Mouse (Mus musculus) embryonic facial prominence, embryonic 12.5 days (tissue): ENCODE measurements around the gene Rab3c. TPM values are rescaled to one million over a fixed set of nuclear protein-coding genes. Genes with fewer than 3 reads are reported as not detected.

Experiments used
- ATAC-seq: fragments of 200-750 bp; cut with Nextera tagmentation; 2 replicates; pipeline ENCODE4 v1.8.0; 2017; ENCODE audit not compliant: insufficient number of reproducible peaks, insufficient read depth, low FRiP score, low TSS enrichment
- H3K27ac ChIP-seq: fragments of 300-500 bp; sonication (generic); 2 replicates; pipeline ENCODE4 v1.5.1; 2016; ENCODE audit warnings: mild to moderate bottlenecking
- H3K27me3 ChIP-seq: fragments of 300-500 bp; sonication (generic); 2 replicates; pipeline ENCODE4 v1.6.1; 2016; ENCODE audit warnings: mild to moderate bottlenecking, moderate library complexity
- H3K36me3 ChIP-seq: fragments of 300-500 bp; sonication (generic); 2 replicates; pipeline ENCODE4 v1.6.1; 2016; ENCODE audit warnings: mild to moderate bottlenecking
- H3K4me1 ChIP-seq: fragments of 300-500 bp; sonication (generic); 2 replicates; pipeline ENCODE4 v1.6.1; 2016
- H3K4me2 ChIP-seq: fragments of 300-500 bp; sonication (generic); replicated peaks from 2 replicates; pipeline ENCODE4 v1.6.1; 2016; ENCODE audit warnings: mild to moderate bottlenecking, moderate library complexity
- H3K4me3 ChIP-seq: fragments of 300-500 bp; sonication (generic); 2 replicates; pipeline ENCODE4 v1.5.1; 2016; ENCODE audit warnings: mild to moderate bottlenecking
- H3K9ac ChIP-seq: fragments of 300-500 bp; sonication (generic); 2 replicates; pipeline ENCODE4 v1.6.1; 2016; ENCODE audit warnings: mild to moderate bottlenecking, moderate library complexity
- H3K9me3 ChIP-seq: fragments of 300-500 bp; sonication (generic); 2 replicates; pipeline ENCODE4 v1.6.1; 2016; ENCODE audit warnings: mild to moderate bottlenecking, moderate library complexity
- whole genome bisulfite sequencing: fragments of 180-500 bp; shearing (Covaris S2); methylation state at CpG from one replicate; pipeline ENCODE4 v1.1.7; 2016; 5-methylcytosine and 5-hydroxymethylcytosine counted together
- polyA plus RNA-seq: library from polyadenylated mRNA; unstranded; fragments of >200 nt; fragmentation: Nextera tagmentation; extraction: Ambion mirVana; gene quantifications from 2 replicates; pipeline ENCODE4 v1.2.1, GENCODE M21; 2016

Gene Rab3c
- polyA plus RNA-seq, 1 experiment from 2014 or later: 4.0 TPM

- H3K4me3 ChIP-seq: no peak overlapping the region
- H3K4me1 ChIP-seq: no peaks in the 10 kb centered on the region
- H3K27me3 ChIP-seq: no peaks in the 10 kb centered on the region
- H3K9ac ChIP-seq: no peak overlapping the region
- H3K4me2 ChIP-seq: no peak overlapping the region
- no peaks in the 10 kb centered on the region for H3K36me3 ChIP-seq
- H3K9me3 ChIP-seq: no peaks in the 10 kb centered on the region
- no peak for ATAC-seq
- no peak overlapping the region for H3K27ac ChIP-seq
- WGBS: 94% methylated on average over 3 of the region's 3 CpGs
These were observed 242.3 kb downstream of the Rab3c start for GRCm38 (mm10) chr13:110038521-110038920.

GRCm38 (mm10) chr13:110034885-110035284, 245.9 kb downstream of the Rab3c start:
- Histone ChIP-seq H3K27me3 (no peaks in the 10 kb centered on the region), H3K9ac (no peak overlapping the region), H3K4me1 (no peaks in the 10 kb centered on the region), H3K27ac (no peak overlapping the region), H3K9me3 (no peaks in the 10 kb centered on the region), H3K4me2 (no peak overlapping the region), H3K4me3 (no peak overlapping the region), H3K36me3 (no peaks in the 10 kb centered on the region)
- ATAC-seq: no peak
- 82% methylated on average over 6 of the region's 6 CpGs for whole genome bisulfite sequencing

- Histone ChIP-seq H3K27me3 (no peaks in the 10 kb centered on the region), H3K4me2 (no peak overlapping the region), H3K9ac (no peak overlapping the region), H3K36me3 (no peaks in the 10 kb centered on the region), H3K9me3 (no peaks in the 10 kb centered on the region), H3K4me3 (no peak overlapping the region), H3K27ac (no peak overlapping the region), H3K4me1 (no peaks in the 10 kb centered on the region)
- 82% methylated on average over 7 of the region's 7 CpGs for WGBS
- ATAC-seq: no peak
These were observed 246.8 kb downstream of the Rab3c start for GRCm38 (mm10) chr13:110034041-110034440.

- no peaks in the 10 kb centered on the region for H3K9me3 ChIP-seq
These were observed 248.9 kb downstream of the Rab3c start for GRCm38 (mm10) chr13:110031886-110032285.

GRCm38 (mm10) chr13:110031061-110031460, 249.7 kb downstream of the Rab3c start:
- Histone ChIP-seq H3K4me2 (no peak overlapping the region), H3K36me3 (no peaks in the 10 kb centered on the region), H3K27ac (no peak overlapping the region), H3K9me3 (no peaks in the 10 kb centered on the region), H3K4me1 (no peaks in the 10 kb centered on the region), H3K27me3 (no peaks in the 10 kb centered on the region), H3K4me3 (no peak overlapping the region), H3K9ac (no peak overlapping the region)
- ATAC-seq: no peak
- 73% methylated on average over 8 of the region's 8 CpGs for WGBS

More at GRCm38 (mm10) chr13:110031886-110032285, 248.9 kb downstream of the Rab3c start:
- WGBS: 42% methylated on average over 6 of the region's 6 CpGs
- no peak overlapping the region for H3K27ac ChIP-seq
- no peak for ATAC-seq
- H3K4me1 ChIP-seq: no peaks in the 10 kb centered on the region
- no peaks in the 10 kb centered on the region for H3K27me3 ChIP-seq
- no peak overlapping the region for H3K4me2 ChIP-seq
- H3K9ac ChIP-seq: no peak overlapping the region
- no peak overlapping the region for H3K4me3 ChIP-seq
- H3K36me3 ChIP-seq: no peaks in the 10 kb centered on the region

- Histone ChIP-seq H3K4me1 (peaks cover 10% of the 10 kb centered on the region), H3K27me3 (0 out of 2 replicates have a peak, but pooled peaks cover 5% of the 10 kb centered on the region), H3K27ac (peak overlapping the region; percentile 61), H3K4me2 (no peak overlapping the region), H3K9me3 (no peaks in the 10 kb centered on the region), H3K9ac (no peak overlapping the region), H3K4me3 (no peak overlapping the region), H3K36me3 (no peaks in the 10 kb centered on the region)
- WGBS: 71% methylated on average over 10 of the region's 10 CpGs
- 0 out of 2 replicates have a peak, but pooled peaks have one; percentile 41 for ATAC-seq
These were observed 256.2 kb downstream of the Rab3c start for GRCm38 (mm10) chr13:110024381-110025161.

GRCm38 (mm10) chr13:110023031-110023430, 257.8 kb downstream of the Rab3c start:
- Histone ChIP-seq H3K4me2 (no peak overlapping the region), H3K4me3 (no peak overlapping the region), H3K9ac (no peak overlapping the region), H3K27me3 (0 out of 2 replicates have a peak, but pooled peaks cover 7% of the 10 kb centered on the region), H3K4me1 (peaks cover 17% of the 10 kb centered on the region), H3K36me3 (no peaks in the 10 kb centered on the region), H3K9me3 (no peaks in the 10 kb centered on the region), H3K27ac (no peak overlapping the region)
- ATAC-seq: no peak
- 90% methylated on average over 5 of the region's 5 CpGs for WGBS

GRCm38 (mm10) chr13:110019774-110020173, 261.0 kb downstream of the Rab3c start:
- Histone ChIP-seq H3K27me3 (0 out of 2 replicates have a peak, but pooled peaks cover 7% of the 10 kb centered on the region), H3K36me3 (no peaks in the 10 kb centered on the region), H3K4me2 (peak overlapping the region; percentile 75), H3K9ac (no peak overlapping the region), H3K4me3 (no peak overlapping the region), H3K27ac (no peak overlapping the region), H3K9me3 (no peaks in the 10 kb centered on the region), H3K4me1 (peaks cover 14% of the 10 kb centered on the region)
- peak; percentile 44; the same call in 1 of the 2 replicates for ATAC-seq
- 30% methylated on average over 9 of the region's 9 CpGs for WGBS

- H3K4me2 ChIP-seq: peak overlapping the region; percentile 75
- 0 out of 2 replicates have a peak, but pooled peaks cover 7% of the 10 kb centered on the region for H3K27me3 ChIP-seq
- peak overlapping the region; percentile 24; the same call in 1 of the 2 replicates for H3K9ac ChIP-seq
- peaks cover 11% of the 10 kb centered on the region; the same call in 1 of the 2 replicates for H3K4me1 ChIP-seq
- H3K4me3 ChIP-seq: peak overlapping the region; percentile 37
- peak; percentile 61; the same call in 1 of the 2 replicates for ATAC-seq
- no peak overlapping the region for H3K27ac ChIP-seq
- no peaks in the 10 kb centered on the region for H3K36me3 ChIP-seq
- WGBS: 2% methylated on average over 20 of the region's 20 CpGs
- H3K9me3 ChIP-seq: no peaks in the 10 kb centered on the region
These were observed 261.7 kb downstream of the Rab3c start for GRCm38 (mm10) chr13:110018941-110019743.

GRCm38 (mm10) chr13:110018431-110018901, 262.3 kb downstream of the Rab3c start:
- peak overlapping the region; percentile 75 for H3K4me2 ChIP-seq
- H3K4me1 ChIP-seq: peaks cover 9% of the 10 kb centered on the region; the same call in 1 of the 2 replicates
- H3K36me3 ChIP-seq: no peaks in the 10 kb centered on the region
- WGBS: under 1% methylated on average over 17 of the region's 17 CpGs
- ATAC-seq: no peak
- H3K4me3 ChIP-seq: peak overlapping the region; percentile 37
- H3K9ac ChIP-seq: peak overlapping the region; percentile 24; the same call in 1 of the 2 replicates
- H3K27ac ChIP-seq: no peak overlapping the region
- no peaks in the 10 kb centered on the region for H3K9me3 ChIP-seq
- peaks cover 7% of the 10 kb centered on the region; the same call in 1 of the 2 replicates for H3K27me3 ChIP-seq

GRCm38 (mm10) chr13:110012029-110012428, 268.8 kb downstream of the Rab3c start:
- H3K9ac ChIP-seq: no peak overlapping the region
- H3K9me3 ChIP-seq: no peaks in the 10 kb centered on the region
- H3K27ac ChIP-seq: no peak overlapping the region
- H3K4me3 ChIP-seq: no peak overlapping the region
- H3K27me3 ChIP-seq: no peaks in the 10 kb centered on the region; the same call in 1 of the 2 replicates
- WGBS: 90% methylated on average over 4 of the region's 4 CpGs
- H3K36me3 ChIP-seq: no peaks in the 10 kb centered on the region
- H3K4me1 ChIP-seq: no peaks in the 10 kb centered on the region
- no peak overlapping the region for H3K4me2 ChIP-seq
- no peak for ATAC-seq
